Mouse (Mus musculus) lung, postnatal 0 days (tissue): Measurements from ENCODE around the gene Gdpd2.

Source experiments
- CTCF ChIP-seq: IDR thresholded peaks from 2 replicates; pipeline ENCODE4 v1.5.1; 2016; ENCODE audit warnings: antibody characterized with exemption, mild to moderate bottlenecking
- EP300 ChIP-seq: IDR thresholded peaks from 2 replicates; pipeline ENCODE4 v1.6.1; 2016; ENCODE audit warnings: antibody characterized with exemption, mild to moderate bottlenecking, control low read depth

DNA sequence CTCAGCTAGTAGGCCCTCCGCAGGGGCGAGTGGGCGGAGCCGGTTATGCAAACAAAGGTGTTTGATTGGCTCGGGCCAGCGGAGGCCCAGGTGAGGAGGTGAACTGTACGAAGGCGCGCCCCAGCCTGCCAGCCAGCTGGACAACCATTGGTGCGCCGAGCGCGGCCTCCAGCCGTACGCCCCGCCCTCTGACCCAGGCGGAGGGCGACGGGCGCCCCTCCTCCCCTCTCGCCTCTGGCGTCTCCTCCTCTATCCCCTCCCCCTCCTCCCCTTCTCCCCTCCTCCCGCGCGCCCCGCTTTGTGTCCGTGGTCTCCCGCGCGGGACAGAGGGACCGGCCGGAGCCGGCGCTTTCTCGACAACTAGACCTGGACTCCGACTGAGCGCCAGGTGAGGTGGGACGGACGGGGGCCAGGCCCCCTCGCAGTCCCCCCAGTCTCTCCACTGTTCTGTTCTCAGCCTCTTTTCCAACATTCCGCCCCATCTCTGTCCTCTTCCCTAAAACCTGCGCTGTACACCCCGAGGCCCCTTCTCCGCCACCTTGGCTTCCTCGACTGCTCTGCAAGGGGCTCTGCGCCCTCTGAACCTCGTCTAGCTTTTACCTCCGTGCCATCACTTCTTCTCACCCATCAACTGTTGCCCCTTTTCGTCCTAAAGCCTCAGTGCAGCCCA is 47.4 kb downstream of the Gdpd2 start:
- no peak for TF ChIP-seq EP300
- TF ChIP-seq CTCF: no peak
